8 mouse cellular contexts compared by ENCODE assay signal in genomic region chr1:139455226-139455869, GRCm38 (mm10). TPM values are rescaled to one million over a fixed set of nuclear protein-coding genes. Genes with fewer than 3 reads are reported as not detected.
A peak's percentile ranks its signal among the peaks of the same experiment; 100 is the strongest.
DNase-seq lines count a peak whose midpoint lies in the region; ATAC-seq and TF ChIP-seq lines count a peak whose summit lies in the region.

No protein-coding gene starts in this region.

- H3K27ac ChIP-seq in heart, embryonic 10.5 days: peak overlapping the region; percentile 94
- H3K27ac ChIP-seq in bone marrow, adult 2 months (ENCODE audit: control insufficient read depth, insufficient read depth, low read depth, low read length, poor library complexity): peak overlapping the region; percentile 82
- H3K27ac ChIP-seq in neural tube, embryonic 14.5 days (ENCODE audit: low read depth, low read length): no peak overlapping the region

- H3K4me3 ChIP-seq in heart, embryonic 10.5 days: peak overlapping the region; percentile 94
- peak overlapping the region; percentile 90 for H3K4me3 ChIP-seq in bone marrow, adult 2 months (replicated peaks; ENCODE audit: control insufficient read depth, low read depth, low read length)
- H3K4me3 ChIP-seq in neural tube, embryonic 14.5 days (ENCODE audit: low read depth, low read length): peak overlapping the region; percentile 65

- H3K27me3 ChIP-seq in heart, embryonic 10.5 days (ENCODE audit: insufficient read depth, poor library complexity, severe bottlenecking): no peaks in the 10 kb centered on the region
- no peaks in the 10 kb centered on the region for H3K27me3 ChIP-seq in neural tube, embryonic 14.5 days (ENCODE audit: control insufficient read depth, insufficient read depth, low read length)

- H3K4me1 ChIP-seq in heart, embryonic 10.5 days: peaks cover 7% of the 10 kb centered on the region; the same call in 1 of the 2 replicates
- no peaks in the 10 kb centered on the region; the same call in 1 of the 2 replicates for H3K4me1 ChIP-seq in bone marrow, adult 2 months (ENCODE audit: control insufficient read depth, insufficient read depth, low read length)
- H3K4me1 ChIP-seq in neural tube, embryonic 14.5 days (ENCODE audit: control insufficient read depth, insufficient read depth, low read length): peaks cover 9% of the 10 kb centered on the region; the same call in 1 of the 2 replicates

- WGBS in heart, embryonic 10.5 days: 3% methylated on average over 17 of the region's 17 CpGs
- WGBS in bone marrow, adult 2 months: 2% methylated on average over 17 of the region's 17 CpGs
- 2% methylated on average over 17 of the region's 17 CpGs for WGBS in neural tube, embryonic 14.5 days

- no peak for DNase-seq in heart, embryonic 10.5 days (ENCODE audit: low spot score)
- no peak for DNase-seq in heart, postnatal 14 days
- peak; percentile 26 for DNase-seq in forelimb bud, embryonic 11.5 days (ENCODE audit: low read depth, low spot score)
- peak; percentile 67 for DNase-seq in liver
- DNase-seq in frontal cortex, postnatal 14 days (ENCODE audit: low spot score in 2 of 2): no peak
- DNase-seq in thymus, adult 18-20 months: no peak

- intact Hi-C loops in heart, postnatal 14 days (cut with DNase I): loop anchor here (5.0 kb wide), 1 partner anchor 33 kb away; the partner anchor contains the start of gene Zbtb41

- H3K4me2 ChIP-seq in neural tube, embryonic 14.5 days (ENCODE audit: low read depth, low read length): peak overlapping the region; percentile 99

- no peak for TF ChIP-seq CTCF in bone marrow, adult 2 months (IDR thresholded peaks at IDR 0.05; ENCODE audit: control insufficient read depth, insufficient read depth, low read length)

- TF ChIP-seq POLR2A in bone marrow, adult 2 months (IDR thresholded peaks at IDR 0.05; ENCODE audit: borderline replicate concordance, control insufficient read depth, low read depth, low read length): no peak

- ATAC-seq in neural tube, embryonic 14.5 days (ENCODE audit: low read depth): no peak

- no peaks in the 10 kb centered on the region for H3K9me3 ChIP-seq in heart, embryonic 10.5 days
- no peaks in the 10 kb centered on the region for H3K9me3 ChIP-seq in neural tube, embryonic 14.5 days (ENCODE audit: control insufficient read depth, low read length)

- H3K9ac ChIP-seq in neural tube, embryonic 14.5 days (replicated peaks; ENCODE audit: low read depth, low read length): peak overlapping the region; percentile 39; the same call in 1 of the 2 replicates

- H3K36me3 ChIP-seq in heart, embryonic 10.5 days: peaks cover 20% of the 10 kb centered on the region; the same call in 1 of the 2 replicates
- no peaks in the 10 kb centered on the region for H3K36me3 ChIP-seq in neural tube, embryonic 14.5 days (ENCODE audit: control insufficient read depth, insufficient read depth, low read length)

RNA-seq across cellular contexts. Expression of gene Aspm, which starts 0.8 kb away (rescaled TPM):
- polyA plus RNA-seq in heart, embryonic 10.5 days (2016; fragmentation: Nextera tagmentation; extraction: Ambion mirVana): 13.9 and 14.7 TPM in 2 replicates
- total RNA-seq in heart, postnatal 14 days (2021): 1 to 10 TPM; 3.0 to 5.3 TPM
- 12.3 and 18.4 TPM in 2 replicates for polyA plus RNA-seq in bone marrow, adult 2 months (2011; ENCODE audit: insufficient read depth, insufficient read length, low replicate concordance, missing spikeins)
- polyA plus RNA-seq in neural tube, embryonic 14.5 days (2014; fragmentation: Nextera tagmentation; extraction: Ambion mirVana): 2.3 and 2.5 TPM in 2 replicates

RNA-seq across cellular contexts. Expression of gene Zbtb41, which starts 33.3 kb away (rescaled TPM):
- polyA plus RNA-seq in heart, embryonic 10.5 days (2016; fragmentation: Nextera tagmentation; extraction: Ambion mirVana): 8.3 and 9.4 TPM in 2 replicates
- total RNA-seq in heart, postnatal 14 days (2021): 10 to 100 TPM; 23.4 to 24.9 TPM
- polyA plus RNA-seq in bone marrow, adult 2 months (2011; ENCODE audit: insufficient read depth, insufficient read length, low replicate concordance, missing spikeins): 1.8 and 4.0 TPM in 2 replicates
- 24.6 and 26.5 TPM in 2 replicates for polyA plus RNA-seq in neural tube, embryonic 14.5 days (2014; fragmentation: Nextera tagmentation; extraction: Ambion mirVana)

RNA-seq across cellular contexts. Expression of gene F13b, which starts 46.2 kb away (rescaled TPM):
- polyA plus RNA-seq in heart, embryonic 10.5 days (2016; fragmentation: Nextera tagmentation; extraction: Ambion mirVana): not detected in 2 replicates
- not detected for total RNA-seq in heart, postnatal 14 days (2021)
- polyA plus RNA-seq in bone marrow, adult 2 months (2011; ENCODE audit: insufficient read depth, insufficient read length, low replicate concordance, missing spikeins): not detected in 2 replicates
- not detected in 2 replicates for polyA plus RNA-seq in neural tube, embryonic 14.5 days (2014; fragmentation: Nextera tagmentation; extraction: Ambion mirVana)

Comparison
In these comparisons a context has a peak if more than half of its experiments do, and no peak if none do; other contexts are left out.
1. DNase-seq: peak in forelimb bud, embryonic 11.5 days (single experiment) and liver (single experiment); none in heart, embryonic 10.5 days (single experiment), heart, postnatal 14 days (0 of 2), frontal cortex, postnatal 14 days (0 of 2) and thymus, adult 18-20 months (0 of 2).
2. Peak in every context shown above with its lines, with median percentiles within 50 percentile points of each other: H3K4me3 ChIP-seq.